Mouse (Mus musculus) adrenal gland, adult (tissue): ENCODE measurements around the gene 4921524J17Rik.
A peak's percentile ranks its signal among the peaks of the same experiment; 100 is the strongest.

ENCODE experiments used
- DNase-seq, 2 experiments: peaks; one replicate each; pipeline ENCODE4 v3.0.0; 2022 to 2023; ENCODE audit warnings: low spot score in 1 of 2; ENCODE audit not compliant: inconsistent age in 2 of 2

Gene 4921524J17Rik

GRCm38 (mm10) chr8:85432168-85433016 lies at the start of gene 4921524J17Rik:
4921524J17Rik (minus strand) TSS chr8:85432833.
- DNase-seq = peak; percentile 99

GRCm38 (mm10) chr8:85482427-85482826 lies 49.8 kb upstream of the 4921524J17Rik start:
- DNase-seq = no peak

GRCm38 (mm10) chr8:85481900-85482299 lies 49.3 kb upstream of the 4921524J17Rik start:
- peak in 1 of 2 experiments; percentile 57 for DNase-seq

DNA sequence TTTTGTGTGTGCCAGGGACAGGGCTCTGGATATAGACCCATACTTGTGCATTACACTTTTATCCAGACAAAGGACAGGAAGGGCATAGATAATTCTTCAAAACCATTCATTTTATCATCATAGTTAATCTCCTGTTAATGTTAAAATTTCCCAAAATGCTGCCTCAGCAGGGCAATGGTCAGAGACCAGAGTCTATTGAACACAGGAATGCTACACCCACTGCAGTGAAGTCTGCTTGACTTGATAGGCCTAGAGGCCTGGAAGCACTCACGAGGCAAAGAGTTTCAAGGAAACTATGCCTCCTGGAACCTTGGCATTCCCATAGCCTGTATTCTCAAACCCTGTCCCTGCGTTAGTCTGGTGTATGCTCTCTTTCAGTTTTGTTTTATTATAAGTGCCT lies 47.1 kb upstream of the 4921524J17Rik start:
- no peak for DNase-seq

DNA sequence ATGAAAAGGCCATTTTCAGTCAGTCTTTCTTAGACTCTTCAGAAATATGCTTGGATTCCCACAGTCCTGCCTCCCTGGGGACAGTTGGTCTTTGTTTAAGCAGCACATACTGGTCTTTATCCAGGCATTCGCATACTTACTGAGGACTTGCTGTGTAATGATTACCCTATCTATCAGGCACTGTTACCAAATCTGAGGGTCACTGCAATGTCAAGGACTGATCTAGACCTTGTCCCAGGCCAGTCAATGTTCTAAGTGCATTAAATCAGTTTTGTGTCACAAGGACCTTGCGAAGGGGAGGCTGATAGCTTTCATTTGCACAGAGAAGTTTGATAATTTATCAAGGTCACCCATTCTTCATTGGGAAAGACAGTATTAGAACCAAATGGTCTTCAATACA lies 45.8 kb upstream of the 4921524J17Rik start:
- peak; percentile 52 to 88 for DNase-seq

GRCm38 (mm10) chr8:85476970-85477545 lies 44.4 kb upstream of the 4921524J17Rik start:
- peak in 1 of 2 experiments; percentile 64 for DNase-seq

- no peak for DNase-seq
Observed at GRCm38 (mm10) chr8:85474924-85475323, 42.3 kb upstream of the 4921524J17Rik start.

GRCm38 (mm10) chr8:85473246-85473645 lies 40.6 kb upstream of the 4921524J17Rik start:
- DNase-seq = no peak

DNA sequence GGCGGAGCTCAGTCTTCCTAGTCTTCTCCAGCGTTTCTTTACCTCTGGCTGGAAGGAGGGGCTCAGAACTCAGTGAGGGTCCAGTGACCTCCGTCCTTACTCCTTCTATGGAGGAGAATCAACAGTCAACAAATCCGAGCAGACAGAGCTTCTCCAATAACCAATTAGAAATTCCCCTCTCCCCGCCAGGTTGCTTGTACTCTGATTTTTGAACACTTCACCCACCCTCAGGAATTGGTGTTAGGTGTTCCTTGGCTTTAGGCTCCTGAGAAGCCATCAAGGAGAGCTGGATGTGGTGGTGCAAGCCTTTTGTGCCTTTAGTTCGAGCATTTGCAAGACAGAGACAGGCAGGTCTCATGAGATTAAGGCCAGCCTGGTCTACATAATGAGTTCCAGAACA lies 40.2 kb upstream of the 4921524J17Rik start:
- DNase-seq = no peak

GRCm38 (mm10) chr8:85470753-85471152 lies 38.1 kb upstream of the 4921524J17Rik start:
- no peak for DNase-seq

- no peak for DNase-seq
Observed at GRCm38 (mm10) chr8:85466056-85466455, 33.4 kb upstream of the 4921524J17Rik start.

- DNase-seq = no peak
Observed at GRCm38 (mm10) chr8:85464316-85464715, 31.7 kb upstream of the 4921524J17Rik start.

DNA sequence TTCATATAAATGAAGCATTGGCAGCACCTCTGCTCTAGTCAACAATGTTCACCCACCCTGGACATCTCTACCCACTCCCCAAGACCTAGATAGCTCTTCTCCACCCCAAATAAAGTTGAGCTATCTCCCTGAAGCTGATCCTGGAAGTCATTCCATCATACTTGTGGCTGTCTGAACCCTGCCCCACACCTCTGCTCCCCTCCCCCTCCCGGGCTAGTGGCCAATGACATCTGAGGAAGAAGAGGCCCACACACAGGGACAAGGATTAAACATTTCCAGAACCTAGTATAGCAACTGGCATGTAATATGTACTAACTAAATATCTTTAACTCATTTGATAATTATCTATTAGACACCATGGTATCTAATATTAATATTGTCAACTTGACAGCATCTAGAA lies 29.8 kb upstream of the 4921524J17Rik start:
- DNase-seq = no peak

GRCm38 (mm10) chr8:85461377-85461776 lies 28.7 kb upstream of the 4921524J17Rik start:
- peak in 1 of 2 experiments; percentile 64 for DNase-seq

GRCm38 (mm10) chr8:85460804-85461203 lies 28.2 kb upstream of the 4921524J17Rik start:
- peak; percentile 26 to 69 for DNase-seq

GRCm38 (mm10) chr8:85459582-85459981 lies 26.9 kb upstream of the 4921524J17Rik start:
- no peak for DNase-seq

DNA sequence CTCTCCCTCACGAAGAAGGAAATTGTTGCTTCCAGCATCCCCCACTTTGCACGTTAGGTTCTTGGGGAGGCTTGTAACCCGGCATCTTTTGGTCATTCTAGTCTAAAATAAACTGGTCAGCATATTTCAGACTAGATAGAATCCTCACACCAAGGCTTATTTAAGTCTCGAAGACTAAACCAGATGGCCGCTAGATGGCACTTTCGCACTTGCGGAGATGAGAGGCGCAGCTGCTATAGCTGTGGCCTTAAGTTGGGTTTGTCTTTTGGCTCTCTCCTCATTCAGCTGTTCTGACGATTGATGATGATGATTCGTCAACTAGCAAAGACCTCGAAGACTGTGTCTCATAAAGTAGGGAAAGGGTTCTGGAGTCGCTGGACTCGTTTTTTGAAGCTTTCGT lies 23.9 kb upstream of the 4921524J17Rik start:
- peak; percentile 59 to 87 for DNase-seq

DNA sequence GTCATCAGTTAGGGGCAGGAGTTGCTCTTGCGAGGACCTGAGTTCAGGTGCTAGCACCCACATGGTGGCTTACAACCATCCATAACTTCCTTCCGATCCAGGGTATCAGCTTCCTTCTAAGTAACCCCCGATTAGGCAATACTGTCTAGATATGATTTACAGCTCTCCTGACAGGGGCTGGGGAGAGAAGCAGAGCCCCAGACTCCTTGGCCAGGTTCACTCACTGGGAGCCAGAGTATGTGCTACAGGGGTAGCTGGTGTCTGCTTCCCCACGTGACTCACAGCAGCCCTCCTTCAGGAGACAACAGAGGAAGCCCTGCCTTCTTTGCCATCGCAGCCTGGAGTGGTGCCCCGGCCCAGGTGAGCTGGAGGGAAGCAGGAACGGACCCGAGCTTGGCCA lies 22.1 kb upstream of the 4921524J17Rik start:
- DNase-seq = no peak

GRCm38 (mm10) chr8:85453256-85453655 lies 20.6 kb upstream of the 4921524J17Rik start:
- DNase-seq = peak in 1 of 2 experiments; percentile 47

- DNase-seq = no peak
Observed at GRCm38 (mm10) chr8:85452328-85452727, 19.7 kb upstream of the 4921524J17Rik start.

DNA sequence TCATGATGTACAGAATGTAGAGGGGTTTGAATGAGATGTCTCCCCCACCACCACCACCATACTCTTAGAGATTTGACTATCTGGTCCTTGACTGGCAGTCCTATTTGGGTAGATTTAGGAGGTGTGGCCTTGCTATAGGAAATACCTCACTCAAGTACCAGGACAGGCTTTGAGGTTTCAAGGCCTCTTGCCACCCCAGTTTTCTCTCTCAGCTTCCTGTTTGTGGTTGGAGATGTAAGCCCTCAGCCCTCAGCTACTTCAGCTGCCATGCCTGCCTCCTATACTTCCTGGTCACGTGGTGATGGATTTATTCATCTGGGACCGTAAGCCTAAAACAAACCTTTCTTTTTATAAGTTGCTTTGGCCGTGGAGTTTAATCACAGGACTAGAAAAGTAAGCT lies 17.7 kb upstream of the 4921524J17Rik start:
- DNase-seq = no peak

- no peak for DNase-seq
Observed at GRCm38 (mm10) chr8:85445936-85446685, 13.5 kb upstream of the 4921524J17Rik start.
